Mouse (Mus musculus): ENCODE results near the gene Agmo. TPM values are rescaled to one million over a fixed set of nuclear protein-coding genes. Genes with fewer than 3 reads are reported as not detected.

Agmo gene
- polyA plus RNA-seq, 1 experiment from 2014 or later = 0.21 TPM

DNA sequence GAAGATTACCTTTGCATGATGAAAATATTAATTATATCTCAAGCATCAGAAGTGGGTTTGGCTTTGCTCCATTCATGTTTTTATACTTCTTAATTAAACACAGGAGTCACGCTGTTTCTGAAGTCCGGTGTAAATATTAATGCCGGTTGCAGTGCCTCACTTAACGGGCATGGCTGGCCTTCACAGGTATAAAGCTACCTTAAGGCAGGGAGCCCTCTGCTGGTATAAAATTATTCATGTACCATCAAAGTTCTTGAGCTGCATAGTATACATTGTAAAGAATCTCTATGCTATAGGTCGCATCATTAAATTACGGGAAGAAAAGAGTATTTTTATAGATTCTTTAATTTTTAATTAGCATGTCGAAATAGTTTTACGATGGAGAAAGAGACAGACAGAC lies 341.3 kb downstream of the Agmo start:
- no peak for DNase-seq (ENCODE audit: extremely low spot score, low spot score)
- Histone ChIP-seq H3K9me3 (no peaks in the 10 kb centered on the region), H3K4me3 (no peak overlapping the region)

DNA sequence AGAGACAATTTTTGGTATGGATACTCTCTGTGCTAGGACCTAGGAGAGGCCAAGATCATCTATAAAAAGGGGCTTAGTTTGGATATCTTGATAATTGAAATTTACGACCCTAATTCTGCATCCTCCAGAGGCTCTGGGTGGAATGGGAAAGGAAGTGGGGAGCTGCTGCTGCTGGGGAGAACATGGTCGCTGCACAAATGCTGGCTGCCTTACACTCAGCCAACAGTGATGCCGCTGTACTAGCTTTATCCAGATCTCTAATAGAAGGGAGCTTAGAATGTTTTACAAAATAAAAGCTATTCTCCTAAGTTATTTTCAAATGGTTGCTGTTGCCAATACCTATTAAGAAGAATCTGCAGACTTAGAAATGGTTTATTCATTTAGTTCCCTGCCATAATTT lies 351.4 kb downstream of the Agmo start:
- no peaks in the 10 kb centered on the region for H3K9me3 ChIP-seq
- DNase-seq (ENCODE audit: extremely low spot score, low spot score) = no peak
- H3K27me3 ChIP-seq (ENCODE audit: poor library complexity, severe bottlenecking) = no peaks in the 10 kb centered on the region
- no peak overlapping the region for H3K4me3 ChIP-seq
- H3K36me3 ChIP-seq (replicated peaks) = no peaks in the 10 kb centered on the region
- H3K27ac ChIP-seq = no peak overlapping the region
- H3K4me1 ChIP-seq = peaks cover 6% of the 10 kb centered on the region; the same call in 1 of the 2 replicates
- 79% methylated on average over 3 of the region's 3 CpGs for WGBS

More for the DNA sequence above, 341.3 kb downstream of the Agmo start:
- Histone ChIP-seq H3K27me3 (ENCODE audit: poor library complexity, severe bottlenecking) (no peaks in the 10 kb centered on the region), H3K4me1 (no peaks in the 10 kb centered on the region), H3K27ac (no peak overlapping the region), H3K36me3 (replicated peaks) (no peaks in the 10 kb centered on the region)
- WGBS = 83% methylated on average over 8 of the region's 8 CpGs

DNA sequence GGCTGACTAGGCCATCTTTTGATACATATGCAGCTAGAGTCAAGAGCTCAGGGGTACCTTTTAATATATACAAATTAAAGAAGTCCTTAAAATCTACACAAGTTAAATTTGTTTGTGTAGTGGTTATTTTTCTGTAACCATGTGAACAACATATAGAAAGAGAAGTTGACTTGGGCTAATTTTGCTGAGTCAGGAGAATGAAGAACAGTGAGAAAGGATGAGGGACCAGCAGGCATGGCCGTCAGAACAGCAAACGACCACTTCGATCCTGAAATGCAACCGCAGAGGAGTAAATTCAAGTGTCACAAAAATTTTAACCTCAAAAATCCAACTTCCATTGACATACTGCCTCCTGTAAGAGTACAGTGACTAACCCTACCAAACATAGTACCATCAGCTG lies 371.4 kb downstream of the Agmo start:
- Histone ChIP-seq H3K27ac (no peak overlapping the region), H3K4me1 (no peaks in the 10 kb centered on the region), H3K4me3 (no peak overlapping the region), H3K9me3 (no peaks in the 10 kb centered on the region), H3K27me3 (ENCODE audit: poor library complexity, severe bottlenecking) (no peaks in the 10 kb centered on the region), H3K36me3 (replicated peaks) (no peaks in the 10 kb centered on the region)
- WGBS = 94% methylated on average over 4 of the region's 4 CpGs
- DNase-seq (ENCODE audit: extremely low spot score, low spot score) = no peak

DNA sequence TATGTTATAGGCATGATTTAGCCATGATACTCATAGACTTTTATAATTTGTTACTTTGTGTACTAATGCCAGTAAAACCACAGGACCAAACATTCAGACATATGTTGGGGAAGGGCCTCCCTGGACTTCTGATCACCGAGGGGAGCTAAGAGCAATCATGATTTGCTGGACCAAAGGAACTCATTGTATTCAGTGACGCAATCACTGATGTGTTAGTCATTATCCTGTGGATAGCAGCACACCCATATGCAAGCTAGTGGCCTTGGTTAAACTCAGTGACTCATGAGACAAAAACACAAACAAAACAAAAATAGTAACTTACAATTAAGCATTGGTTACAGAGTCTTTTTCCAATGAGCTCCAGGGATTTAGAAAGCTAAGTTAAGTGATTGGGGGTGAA lies 373.3 kb downstream of the Agmo start:
- H3K27ac ChIP-seq = no peak overlapping the region
- H3K9me3 ChIP-seq = no peaks in the 10 kb centered on the region
- no peaks in the 10 kb centered on the region for H3K36me3 ChIP-seq (replicated peaks)
- H3K4me1 ChIP-seq = no peaks in the 10 kb centered on the region
- WGBS = 94% methylated on average over 2 of the region's 2 CpGs
- H3K4me3 ChIP-seq = no peak overlapping the region
- no peaks in the 10 kb centered on the region for H3K27me3 ChIP-seq (ENCODE audit: poor library complexity, severe bottlenecking)
- no peak for DNase-seq (ENCODE audit: extremely low spot score, low spot score)

DNA sequence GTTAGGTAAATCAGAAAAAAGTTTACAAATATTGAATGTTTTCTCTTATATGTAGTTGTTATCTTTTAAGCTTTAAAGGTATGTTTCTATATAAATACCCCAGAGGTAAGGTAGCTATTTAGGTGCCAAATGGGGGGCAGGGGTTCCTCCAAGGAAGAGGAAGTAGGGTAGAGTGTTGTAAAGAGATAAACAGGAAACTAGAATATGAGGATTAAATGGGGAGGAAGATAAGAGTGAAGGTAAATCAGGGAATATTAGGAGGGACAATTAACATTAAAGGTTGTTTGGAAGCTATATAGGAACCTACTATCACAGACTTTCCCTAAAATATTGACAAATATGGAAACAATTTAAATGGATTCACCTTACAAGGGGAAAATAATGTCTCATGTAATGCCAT lies 382.6 kb downstream of the Agmo start:
- Histone ChIP-seq H3K9me3 (no peaks in the 10 kb centered on the region), H3K4me1 (no peaks in the 10 kb centered on the region), H3K27ac (no peak overlapping the region), H3K4me3 (no peak overlapping the region), H3K27me3 (ENCODE audit: poor library complexity, severe bottlenecking) (no peaks in the 10 kb centered on the region), H3K36me3 (replicated peaks) (no peaks in the 10 kb centered on the region)
- no peak for DNase-seq (ENCODE audit: extremely low spot score, low spot score)

Other genes starting within 250 kb of the Agmo start
- gene Meox2, start 133.1 kb upstream of the Agmo start, polyA plus RNA-seq (2016; fragmentation: Nextera tagmentation; extraction: Ambion mirVana) = 0.39 and 0.43 TPM in 2 replicates